Mouse (Mus musculus) erythroblast, embryonic 14.5 days (primary cell): ENCODE data around the gene Arhgef25.

Experiments used
- GATA1 ChIP-seq: IDR thresholded peaks from 2 replicates; pipeline ENCODE4 v1.6.1; 2012; ENCODE audit warnings: low read length, inconsistent platforms, mixed read lengths
- TAL1 ChIP-seq: IDR thresholded peaks from 3 replicates; pipeline ENCODE4 v1.6.1; 2012; ENCODE audit warnings: low read length, inconsistent platforms, mixed read lengths

DNA sequence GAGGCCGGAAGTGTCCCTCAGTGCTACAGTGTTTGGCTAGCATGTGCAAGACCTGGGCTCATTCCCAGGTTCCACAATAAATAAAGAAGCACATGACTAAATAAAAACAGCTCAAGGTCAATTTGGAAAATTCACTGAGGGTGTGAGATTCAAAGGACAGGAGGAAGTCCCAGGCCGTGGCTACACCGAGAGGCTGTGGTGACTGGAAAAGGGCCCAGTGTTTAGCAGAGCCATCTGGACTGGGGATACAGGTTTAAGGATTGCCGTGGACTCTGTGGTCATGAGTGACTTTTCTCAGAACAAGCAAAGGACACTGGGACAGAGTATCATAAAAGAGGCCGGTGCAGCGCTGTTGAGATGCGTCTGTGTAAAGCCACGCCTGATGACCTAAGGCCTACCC lies 23.4 kb upstream of the Arhgef25 start:
- TF ChIP-seq GATA1 (no peak), TAL1 (no peak)
